Mouse (Mus musculus): ENCODE data around the gene Gm20547. TPM values are rescaled to one million over a fixed set of nuclear protein-coding genes. Genes with fewer than 3 reads are reported as not detected.

Gene Gm20547
- polyA plus RNA-seq (2014; fragmentation: Nextera tagmentation; extraction: Ambion mirVana): 0.28 TPM in 1 of 2 replicates, not detected in the other

- H3K4me1 ChIP-seq (ENCODE audit: control insufficient read depth, insufficient read depth, low read length): no peaks in the 10 kb centered on the region
- DNase-seq (ENCODE audit: low spot score) (no peak), ATAC-seq (no peak)
- 0 out of 2 replicates have a peak within 1 kb of the TSS, but pooled peaks have one; percentile 25 for H3K9ac ChIP-seq (ENCODE audit: low read length)
- no peak within 1 kb of the TSS for H3K4me2 ChIP-seq (ENCODE audit: low read length)
- 6% methylated on average over 15 of the region's 15 CpGs for WGBS
- no peaks in the 10 kb centered on the region for H3K9me3 ChIP-seq (replicated peaks; ENCODE audit: control insufficient read depth, low read length)
- H3K4me3 ChIP-seq (ENCODE audit: low read depth, low read length): no peak within 1 kb of the TSS
- no peaks in the 10 kb centered on the region for H3K36me3 ChIP-seq (ENCODE audit: control insufficient read depth, insufficient read depth, low read length)
- no peak within 1 kb of the TSS for H3K27ac ChIP-seq (ENCODE audit: low read depth, low read length)
- H3K27me3 ChIP-seq (replicated peaks; ENCODE audit: control insufficient read depth, insufficient read depth, low read length): 0 out of 2 replicates have a peak, but pooled peaks cover 3% of the 10 kb centered on the region
Observed at GRCm38 (mm10) chr17:34881683-34882310, at the start of gene Gm20547. Gm20547 (minus strand) TSS chr17:34882042.

DNA sequence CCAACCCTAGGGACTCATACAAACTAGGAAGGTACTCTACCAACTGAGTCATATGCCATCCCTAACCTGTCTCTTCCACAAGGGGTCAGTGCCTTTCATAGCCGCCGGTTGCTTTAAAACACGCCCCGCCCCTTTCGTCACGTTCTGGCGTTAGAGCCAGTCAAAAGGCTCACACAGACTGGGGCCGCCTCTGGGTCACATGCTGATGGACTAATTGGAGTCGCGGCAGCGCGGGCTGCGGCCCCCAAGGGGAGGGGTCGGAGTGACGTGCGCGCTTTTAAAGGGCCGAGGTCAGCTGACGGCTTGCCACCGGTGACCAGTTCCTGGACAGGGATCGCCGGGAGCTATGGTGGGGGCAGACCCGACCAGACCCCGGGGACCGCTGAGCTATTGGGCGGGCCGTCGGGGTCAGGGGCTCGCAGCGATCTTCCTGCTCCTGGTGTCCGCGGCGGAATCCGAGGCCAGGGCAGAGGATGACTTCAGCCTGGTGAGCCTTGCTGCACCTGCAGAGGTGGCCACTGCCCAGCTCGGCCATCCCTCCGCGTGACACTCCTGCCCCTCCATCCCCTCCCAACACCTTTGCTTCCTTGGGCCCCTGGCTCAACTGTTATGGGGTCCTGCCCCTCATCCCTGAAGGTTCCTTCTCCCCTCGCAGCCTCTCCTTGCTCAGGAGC lies 49.4 kb upstream of the Gm20547 start, which contains the start of gene Neu1:
Neu1 (plus strand) TSS at position 193 of the 674 bp plus-strand sequence.
- ATAC-seq: peak; percentile 97
- peak; percentile 98 for DNase-seq (ENCODE audit: low spot score)
- Histone ChIP-seq H3K9ac (ENCODE audit: low read length) (peak within 1 kb of the TSS; percentile 79), H3K4me2 (ENCODE audit: low read length) (peak within 1 kb of the TSS; percentile 97), H3K4me3 (ENCODE audit: low read depth, low read length) (peak within 1 kb of the TSS; percentile 68), H3K9me3 (replicated peaks; ENCODE audit: control insufficient read depth, low read length) (no peaks in the 10 kb centered on the region), H3K36me3 (ENCODE audit: control insufficient read depth, insufficient read depth, low read length) (0 out of 2 replicates have a peak, but pooled peaks cover 6% of the 10 kb centered on the region), H3K27ac (ENCODE audit: low read depth, low read length) (0 out of 2 replicates have a peak within 1 kb of the TSS, but pooled peaks have one; percentile 30), H3K4me1 (ENCODE audit: control insufficient read depth, insufficient read depth, low read length) (peaks cover 7% of the 10 kb centered on the region; the same call in 1 of the 2 replicates), H3K27me3 (replicated peaks; ENCODE audit: control insufficient read depth, insufficient read depth, low read length) (no peaks in the 10 kb centered on the region)
- WGBS: under 1% methylated on average over 38 of the region's 38 CpGs

DNA sequence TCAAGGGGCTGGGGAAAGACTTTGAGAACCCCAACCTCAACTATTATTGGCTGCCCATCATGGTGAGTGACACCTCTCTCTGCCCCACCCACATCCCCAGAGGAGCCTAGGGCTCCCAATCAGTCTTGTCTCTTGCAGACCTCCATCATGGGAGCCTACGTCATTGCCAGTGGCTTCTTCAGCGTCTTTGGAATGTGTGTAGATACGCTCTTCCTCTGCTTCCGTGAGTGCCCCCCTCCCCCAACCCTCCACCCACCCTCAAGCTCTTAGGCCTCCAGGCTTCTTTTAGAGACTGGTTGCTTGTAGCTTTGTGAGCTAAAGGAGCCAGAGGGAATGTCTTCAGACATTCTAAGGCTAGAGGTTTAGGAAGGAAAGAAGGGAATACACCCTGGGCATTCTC lies 47.0 kb upstream of the Gm20547 start:
- Histone ChIP-seq H3K36me3 (ENCODE audit: control insufficient read depth, insufficient read depth, low read length) (no peaks in the 10 kb centered on the region), H3K9ac (ENCODE audit: low read length) (no peak overlapping the region), H3K4me1 (ENCODE audit: control insufficient read depth, insufficient read depth, low read length) (peaks cover 7% of the 10 kb centered on the region; the same call in 1 of the 2 replicates), H3K4me2 (ENCODE audit: low read length) (no peak overlapping the region), H3K4me3 (ENCODE audit: low read depth, low read length) (no peak overlapping the region), H3K27me3 (replicated peaks; ENCODE audit: control insufficient read depth, insufficient read depth, low read length) (no peaks in the 10 kb centered on the region), H3K9me3 (replicated peaks; ENCODE audit: control insufficient read depth, low read length) (no peaks in the 10 kb centered on the region), H3K27ac (ENCODE audit: low read depth, low read length) (no peak overlapping the region)
- 79% methylated on average over 4 of the region's 4 CpGs for WGBS
- DNase-seq (ENCODE audit: low spot score): no peak
- no peak for ATAC-seq

DNA sequence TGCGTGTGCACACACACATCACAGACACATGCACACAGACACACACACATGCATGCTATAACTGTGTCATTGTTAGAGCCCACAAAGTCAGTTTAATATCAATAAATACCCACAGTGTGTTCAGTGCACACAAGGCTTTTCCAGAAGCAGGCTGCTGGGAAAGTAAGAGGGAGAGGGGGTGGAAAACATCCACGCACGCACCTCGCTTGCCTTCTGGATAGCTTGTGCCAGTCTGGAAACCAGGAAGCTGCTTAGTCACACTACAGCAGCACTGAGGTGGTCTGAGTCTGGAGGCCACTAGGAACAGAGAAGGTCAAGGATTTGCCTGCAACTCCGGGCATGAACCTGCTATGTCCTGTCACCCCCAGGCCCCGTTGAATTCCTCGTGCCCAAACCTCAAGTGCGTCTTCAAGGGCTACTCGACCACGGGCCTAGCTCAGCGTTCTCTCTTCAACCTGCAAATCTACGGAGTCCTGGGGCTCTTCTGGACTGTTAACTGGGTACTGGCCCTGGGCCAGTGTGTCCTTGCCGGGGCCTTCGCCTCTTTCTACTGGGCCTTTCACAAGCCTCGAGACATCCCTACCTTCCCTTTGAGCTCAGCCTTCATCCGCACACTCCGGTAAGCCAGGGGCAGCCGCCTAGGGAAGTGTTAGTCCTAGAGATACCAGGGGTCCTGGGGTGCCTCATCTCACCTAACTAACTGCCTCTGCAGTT lies 45.6 kb upstream of the Gm20547 start:
- DNase-seq (ENCODE audit: low spot score): no peak
- peaks cover 7% of the 10 kb centered on the region; the same call in 1 of the 2 replicates for H3K4me1 ChIP-seq (ENCODE audit: control insufficient read depth, insufficient read depth, low read length)
- H3K36me3 ChIP-seq (ENCODE audit: control insufficient read depth, insufficient read depth, low read length): no peaks in the 10 kb centered on the region
- H3K9ac ChIP-seq (ENCODE audit: low read length): no peak overlapping the region
- 85% methylated on average over 18 of the region's 18 CpGs for WGBS
- no peak overlapping the region for H3K4me2 ChIP-seq (ENCODE audit: low read length)
- H3K9me3 ChIP-seq (replicated peaks; ENCODE audit: control insufficient read depth, low read length): no peaks in the 10 kb centered on the region
- no peak overlapping the region for H3K27ac ChIP-seq (ENCODE audit: low read depth, low read length)
- no peaks in the 10 kb centered on the region for H3K27me3 ChIP-seq (replicated peaks; ENCODE audit: control insufficient read depth, insufficient read depth, low read length)
- no peak overlapping the region for H3K4me3 ChIP-seq (ENCODE audit: low read depth, low read length)
- ATAC-seq: no peak

- Histone ChIP-seq H3K9me3 (replicated peaks; ENCODE audit: control insufficient read depth, low read length) (no peaks in the 10 kb centered on the region), H3K36me3 (ENCODE audit: control insufficient read depth, insufficient read depth, low read length) (no peaks in the 10 kb centered on the region), H3K4me3 (ENCODE audit: low read depth, low read length) (no peak overlapping the region), H3K4me2 (ENCODE audit: low read length) (no peak overlapping the region), H3K4me1 (ENCODE audit: control insufficient read depth, insufficient read depth, low read length) (no peaks in the 10 kb centered on the region), H3K27me3 (replicated peaks; ENCODE audit: control insufficient read depth, insufficient read depth, low read length) (no peaks in the 10 kb centered on the region), H3K9ac (ENCODE audit: low read length) (no peak overlapping the region), H3K27ac (ENCODE audit: low read depth, low read length) (no peak overlapping the region)
- WGBS: 73% methylated on average over 5 of the region's 5 CpGs
- DNase-seq (ENCODE audit: low spot score) (no peak), ATAC-seq (no peak)
Observed at GRCm38 (mm10) chr17:34924258-34924657, 42.4 kb upstream of the Gm20547 start.

DNA sequence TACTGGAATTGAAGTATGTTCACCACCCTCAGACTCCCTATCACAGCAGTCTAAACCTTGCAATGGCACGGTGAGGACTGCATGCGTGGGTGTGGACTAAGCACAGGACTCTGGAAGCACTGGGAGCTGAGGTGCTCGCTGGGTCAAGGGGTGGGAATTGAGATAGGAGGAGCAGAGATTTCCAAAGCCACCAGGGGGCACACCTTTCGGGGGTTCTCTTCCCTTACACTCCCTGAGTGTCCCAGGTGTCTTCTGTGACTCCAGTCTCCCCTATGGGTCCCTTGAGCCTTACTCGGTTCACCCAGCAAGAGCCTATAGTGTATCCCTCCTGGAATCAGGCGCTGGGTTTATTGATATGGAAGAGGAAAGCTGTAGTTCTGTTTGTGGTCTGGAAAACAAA lies 41.1 kb upstream of the Gm20547 start:
- WGBS: 54% methylated on average over 6 of the region's 6 CpGs
- Histone ChIP-seq H3K4me2 (ENCODE audit: low read length) (no peak overlapping the region), H3K9ac (ENCODE audit: low read length) (no peak overlapping the region), H3K9me3 (replicated peaks; ENCODE audit: control insufficient read depth, low read length) (no peaks in the 10 kb centered on the region), H3K36me3 (ENCODE audit: control insufficient read depth, insufficient read depth, low read length) (no peaks in the 10 kb centered on the region), H3K27ac (ENCODE audit: low read depth, low read length) (no peak overlapping the region), H3K4me1 (ENCODE audit: control insufficient read depth, insufficient read depth, low read length) (no peaks in the 10 kb centered on the region), H3K27me3 (replicated peaks; ENCODE audit: control insufficient read depth, insufficient read depth, low read length) (no peaks in the 10 kb centered on the region), H3K4me3 (ENCODE audit: low read depth, low read length) (no peak overlapping the region)
- ATAC-seq: no peak
- no peak for DNase-seq (ENCODE audit: low spot score)

DNA sequence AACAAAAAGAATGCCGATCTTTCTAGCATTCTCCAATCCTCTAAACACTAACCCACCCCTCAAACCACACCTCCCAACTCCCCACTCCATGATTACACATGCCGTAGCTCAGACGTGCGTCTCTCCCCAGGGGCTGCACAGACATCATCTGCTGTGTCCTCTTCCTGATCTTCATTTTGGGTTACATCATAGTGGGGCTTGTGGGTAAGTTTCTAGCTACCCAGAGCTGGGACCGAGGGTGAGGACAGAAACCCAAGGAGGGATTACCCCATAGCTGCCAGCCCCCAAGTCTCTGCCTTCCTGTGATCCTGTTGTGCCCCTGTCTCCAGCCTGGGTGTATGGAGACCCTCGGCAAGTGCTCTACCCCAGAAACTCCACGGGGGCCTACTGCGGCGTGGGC lies 35.3 kb upstream of the Gm20547 start:
- no peak for ATAC-seq
- no peaks in the 10 kb centered on the region for H3K27me3 ChIP-seq (replicated peaks; ENCODE audit: control insufficient read depth, insufficient read depth, low read length)
- no peak for DNase-seq (ENCODE audit: low spot score)
- H3K4me2 ChIP-seq (ENCODE audit: low read length): no peak overlapping the region
- H3K4me1 ChIP-seq (ENCODE audit: control insufficient read depth, insufficient read depth, low read length): no peaks in the 10 kb centered on the region
- H3K4me3 ChIP-seq (ENCODE audit: low read depth, low read length): no peak overlapping the region
- no peaks in the 10 kb centered on the region for H3K9me3 ChIP-seq (replicated peaks; ENCODE audit: control insufficient read depth, low read length)
- no peak overlapping the region for H3K9ac ChIP-seq (ENCODE audit: low read length)
- WGBS: 77% methylated on average over 9 of the region's 9 CpGs
- H3K36me3 ChIP-seq (ENCODE audit: control insufficient read depth, insufficient read depth, low read length): peaks cover 20% of the 10 kb centered on the region
- H3K27ac ChIP-seq (ENCODE audit: low read depth, low read length): no peak overlapping the region

DNA sequence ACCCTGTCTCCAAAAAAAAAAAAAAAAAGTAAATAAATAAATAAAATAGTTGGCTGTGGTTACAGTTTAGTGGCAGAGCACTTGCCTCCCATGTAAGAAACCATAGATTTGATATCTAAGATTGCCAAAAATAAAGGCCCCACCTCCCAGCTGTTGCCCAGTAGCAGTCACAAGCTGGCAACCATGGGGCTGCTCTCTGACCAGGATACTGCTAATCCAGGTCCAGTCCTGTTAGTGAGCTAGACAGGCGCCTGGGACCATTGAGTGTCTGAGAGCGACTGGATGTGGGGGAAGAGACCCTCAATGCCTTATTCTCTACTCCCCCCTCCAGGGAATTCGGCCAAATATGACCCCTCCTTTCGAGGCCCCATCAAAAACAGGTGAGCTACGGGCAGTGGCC lies 34.5 kb upstream of the Gm20547 start:
- Histone ChIP-seq H3K9ac (ENCODE audit: low read length) (no peak overlapping the region), H3K9me3 (replicated peaks; ENCODE audit: control insufficient read depth, low read length) (no peaks in the 10 kb centered on the region), H3K4me1 (ENCODE audit: control insufficient read depth, insufficient read depth, low read length) (no peaks in the 10 kb centered on the region), H3K27me3 (replicated peaks; ENCODE audit: control insufficient read depth, insufficient read depth, low read length) (no peaks in the 10 kb centered on the region), H3K4me3 (ENCODE audit: low read depth, low read length) (no peak overlapping the region), H3K4me2 (ENCODE audit: low read length) (no peak overlapping the region), H3K27ac (ENCODE audit: low read depth, low read length) (no peak overlapping the region), H3K36me3 (ENCODE audit: control insufficient read depth, insufficient read depth, low read length) (peaks cover 29% of the 10 kb centered on the region)
- ATAC-seq: no peak
- no peak for DNase-seq (ENCODE audit: low spot score)
- WGBS: 84% methylated on average over 5 of the region's 5 CpGs

Measured in forebrain, embryonic 14.5 days (tissue).